Mouse (Mus musculus) lung, adult 2 months (tissue): ENCODE results near the gene Hbb-bt. TPM values are rescaled to one million over a fixed set of nuclear protein-coding genes. Genes with fewer than 3 reads are reported as not detected.
"Not testable (repeated sequence)": the region's sequence is repeated elsewhere in the genome, so short reads cannot be mapped to it uniquely, and the experiment has no call there.

ENCODE experiments used
- DNase-seq: peaks from one replicate; pipeline ENCODE4 v3.0.0; 2022
- H3K4me1 ChIP-seq: fragments of 200-500 bp; 2 replicates; pipeline ENCODE4 v1.6.1; 2011; ENCODE audit warnings: low read length; ENCODE audit not compliant: control insufficient read depth, insufficient read depth
- H3K4me3 ChIP-seq: fragments of 200-500 bp; replicated peaks from 2 replicates; pipeline ENCODE3; 2011; ENCODE audit warnings: low read depth, mild to moderate bottlenecking, control low read depth, low read length; ENCODE audit errors: extremely low read depth
- CTCF ChIP-seq: fragments of 200-500 bp; IDR thresholded peaks from 2 replicates; pipeline ENCODE4 v1.5.1; 2011; ENCODE audit warnings: mild to moderate bottlenecking, low read length, control low read depth; ENCODE audit not compliant: insufficient read depth
- POLR2A ChIP-seq: fragments of 200-500 bp; IDR thresholded peaks from 2 replicates; pipeline ENCODE4 v1.6.1; 2011; ENCODE audit warnings: low read depth, mild to moderate bottlenecking, control low read depth, low read length, borderline replicate concordance; ENCODE audit errors: extremely low read depth
- WGBS: fragments of 180-500 bp; shearing (Covaris S2); methylation state at CpG from one replicate; pipeline ENCODE4 v1.1.7; 2018; 5-methylcytosine and 5-hydroxymethylcytosine counted together
- polyA plus RNA-seq: library from polyadenylated mRNA; depleted of rRNA; stranded (reverse); fragments of >200 nt; gene quantifications from 2 replicates; pipeline ENCODE4 v1.2.3, GENCODE M21; 2012

Gene Hbb-bt
- polyA plus RNA-seq, 1 experiment: 1,037 TPM

- no peak overlapping the region for H3K4me3 ChIP-seq
- no peak for TF ChIP-seq CTCF
- no peak for TF ChIP-seq POLR2A
- no peak for DNase-seq
- H3K4me1 ChIP-seq: no peaks in the 10 kb centered on the region
- 51% methylated on average over 3 of the region's 3 CpGs for WGBS
These were observed 12.6 kb upstream of the Hbb-bt start for GRCm38 (mm10) chr7:103826255-103826887.

DNA sequence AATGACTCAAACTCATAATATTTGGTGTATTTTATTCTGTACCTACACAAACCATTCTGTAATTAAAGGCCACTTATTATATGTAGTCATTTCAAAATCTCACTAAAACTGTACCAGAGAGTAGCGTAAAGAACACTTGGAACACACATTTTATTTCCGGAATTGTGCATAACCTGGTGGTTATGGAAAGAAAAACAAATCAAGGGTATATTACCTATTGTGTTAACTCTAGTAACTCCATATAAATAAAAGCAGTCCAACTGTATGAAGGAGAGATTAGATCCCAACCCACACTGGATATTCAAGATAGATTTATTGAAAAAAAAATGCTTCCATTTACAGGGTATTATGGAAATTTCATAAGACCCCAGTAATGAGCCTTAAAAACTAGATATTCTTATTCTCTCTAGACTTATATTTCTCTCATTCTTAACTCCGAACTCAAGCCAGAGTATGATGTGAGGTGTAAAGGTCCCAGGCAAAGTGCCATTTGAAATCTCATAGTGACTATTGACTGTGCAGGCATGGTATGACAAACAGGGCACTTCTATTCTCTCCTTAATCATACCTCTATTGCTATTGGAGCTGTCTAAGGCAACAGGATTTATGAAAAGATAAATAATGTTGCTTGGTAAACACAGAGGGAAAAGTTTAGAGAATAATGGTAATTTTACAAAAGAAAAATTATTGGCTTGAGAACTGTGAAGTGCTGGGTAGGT lies 11.9 kb upstream of the Hbb-bt start:
- WGBS: 86% methylated on average over 3 of the region's 3 CpGs

GRCm38 (mm10) chr7:103824597-103824996 lies 10.8 kb upstream of the Hbb-bt start:
- TF ChIP-seq CTCF (no peak), POLR2A (no peak)
- 69% methylated on average over 2 of the region's 2 CpGs for WGBS
- Histone ChIP-seq H3K4me3 (no peak overlapping the region), H3K4me1 (no peaks in the 10 kb centered on the region)
- DNase-seq: no peak

More for the DNA sequence above, 11.9 kb upstream of the Hbb-bt start:
- no peak for DNase-seq
- no peaks in the 10 kb centered on the region for H3K4me1 ChIP-seq
- no peak overlapping the region for H3K4me3 ChIP-seq
- TF ChIP-seq CTCF (no peak), POLR2A (no peak)

GRCm38 (mm10) chr7:103815085-103815484 lies 1.3 kb upstream of the Hbb-bt start:
- not testable (repeated sequence) for DNase-seq, H3K4me1 ChIP-seq, H3K4me3 ChIP-seq
- 78% methylated on average over 1 of the region's 2 CpGs for WGBS

GRCm38 (mm10) chr7:103813152-103813551 lies 644 bp downstream of the Hbb-bt start:
- H3K4me3 ChIP-seq, H3K4me1 ChIP-seq, DNase-seq: not testable (repeated sequence)
- WGBS: no CpG with 5 or more reads among the region's 3 CpGs

- TF ChIP-seq POLR2A: no peak
- no peak for TF ChIP-seq CTCF
- Histone ChIP-seq H3K4me1 (no peaks in the 10 kb centered on the region), H3K4me3 (no peak overlapping the region)
- no peak for DNase-seq
- WGBS: 23% methylated on average over 1 of the region's 1 CpGs
These were observed 1.6 kb downstream of the Hbb-bt start for GRCm38 (mm10) chr7:103812174-103812573.

DNA sequence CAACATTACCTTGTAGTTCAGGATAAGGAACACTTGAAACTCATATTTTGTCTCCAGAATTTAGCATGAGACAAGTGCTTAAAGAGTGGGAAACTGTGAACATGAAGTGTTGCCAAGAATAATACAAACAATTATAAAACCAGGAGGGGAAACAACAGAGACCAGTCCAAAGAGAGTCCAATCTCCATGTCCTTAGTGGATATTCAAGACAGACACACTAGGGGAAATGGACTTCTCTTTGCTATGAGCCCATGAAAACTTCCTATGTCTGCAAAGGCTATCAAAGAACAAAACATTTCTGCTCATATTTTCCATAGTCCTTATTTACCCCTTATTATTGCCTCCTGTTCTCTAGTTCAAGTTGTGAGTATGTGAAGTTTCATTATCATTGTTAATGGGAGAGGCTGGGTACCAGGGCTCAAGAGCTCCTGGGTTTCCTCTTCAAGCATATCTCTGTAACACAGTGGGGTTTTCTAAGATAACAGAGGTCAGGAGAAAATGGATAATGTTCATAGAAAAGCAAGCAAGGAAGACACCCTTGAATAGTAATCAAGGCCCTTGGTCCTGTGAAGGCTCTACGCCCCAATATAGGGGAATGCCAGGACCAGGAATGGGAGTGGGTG lies 2.5 kb downstream of the Hbb-bt start:
- Histone ChIP-seq H3K4me3 (no peak overlapping the region), H3K4me1 (no peaks in the 10 kb centered on the region)
- 78% methylated on average over 1 of the region's 1 CpGs for WGBS
- DNase-seq: no peak
- TF ChIP-seq CTCF (no peak), POLR2A (no peak)

DNA sequence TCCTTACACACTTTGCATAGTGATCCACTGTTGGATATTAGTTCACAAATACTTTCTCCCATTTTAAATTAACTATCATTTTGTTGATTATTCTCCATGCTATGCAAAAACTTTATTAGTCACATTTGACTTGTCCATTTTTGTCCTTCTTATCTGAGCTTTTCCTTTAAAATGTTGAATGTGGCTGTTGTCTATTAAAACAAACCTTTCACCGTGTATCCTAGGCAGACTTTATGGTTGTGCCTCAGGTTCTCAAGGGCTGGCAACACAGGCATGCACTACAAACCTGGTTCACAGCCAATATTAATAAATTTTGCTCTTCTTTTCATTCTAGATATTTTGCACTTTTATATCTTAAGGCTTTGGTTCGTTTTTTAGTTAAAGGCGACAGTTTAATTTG lies 3.0 kb downstream of the Hbb-bt start:
- no peak for DNase-seq
- Histone ChIP-seq H3K4me3 (no peak overlapping the region), H3K4me1 (no peaks in the 10 kb centered on the region)
- WGBS: 70% methylated on average over 3 of the region's 3 CpGs
- TF ChIP-seq POLR2A: no peak
- TF ChIP-seq CTCF: no peak

- Histone ChIP-seq H3K4me3 (no peak overlapping the region), H3K4me1 (no peaks in the 10 kb centered on the region)
- TF ChIP-seq CTCF (no peak), POLR2A (no peak)
- WGBS: 81% methylated on average over 1 of the region's 1 CpGs
- no peak for DNase-seq
These were observed 3.5 kb downstream of the Hbb-bt start for GRCm38 (mm10) chr7:103810296-103810695.

DNA sequence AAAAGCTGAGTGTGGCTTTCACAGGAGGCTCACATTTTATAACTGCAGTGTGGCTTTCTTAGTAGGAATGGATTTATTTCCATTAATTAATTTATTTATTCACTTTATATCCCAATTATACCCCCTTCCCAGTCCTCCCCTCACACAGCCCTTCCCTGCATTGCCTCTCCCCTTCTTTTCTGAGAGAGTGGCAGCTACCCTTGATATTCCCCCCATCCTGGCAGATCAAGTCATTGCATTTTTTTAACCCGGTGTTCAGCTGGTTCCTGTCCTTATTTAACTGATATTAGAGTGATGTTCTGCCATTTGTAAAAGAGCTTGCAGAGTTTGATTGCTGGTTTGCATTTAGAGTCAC lies 4.0 kb downstream of the Hbb-bt start:
- WGBS: 53% methylated on average over 1 of the region's 1 CpGs
- Histone ChIP-seq H3K4me3 (no peak overlapping the region), H3K4me1 (no peaks in the 10 kb centered on the region)
- no peak for DNase-seq
- TF ChIP-seq CTCF (no peak), POLR2A (no peak)
